Mouse (Mus musculus) hindbrain, embryonic 10.5 days (tissue): ENCODE measurements at regions not wholly inside any gene's neighbourhood (a gene's known extent, or its start where the extent isn't known, plus 50 kb on each side); places are given as distances from the start of the nearest gene placed in this dataset.
A peak's percentile ranks its signal among the peaks of the same experiment; 100 is the strongest.

ENCODE experiments used
- DNase-seq: peaks from one replicate; pipeline ENCODE4 v3.0.0-alpha.2; 2017; ENCODE audit warnings: low spot score
- H3K27ac ChIP-seq: fragments of 300-500 bp; sonication (generic); 2 replicates; pipeline ENCODE4 v1.5.1; 2016; ENCODE audit warnings: mild to moderate bottlenecking, moderate library complexity
- H3K27me3 ChIP-seq: fragments of 300-500 bp; sonication (generic); 2 replicates; pipeline ENCODE4 v1.6.1; 2016; ENCODE audit warnings: mild to moderate bottlenecking; ENCODE audit not compliant: poor library complexity, insufficient read depth, severe bottlenecking
- H3K36me3 ChIP-seq: fragments of 300-500 bp; sonication (generic); 2 replicates; pipeline ENCODE4 v1.6.1; 2016; ENCODE audit warnings: mild to moderate bottlenecking, moderate library complexity
- H3K4me1 ChIP-seq: fragments of 300-500 bp; sonication (generic); replicated peaks from 2 replicates; pipeline ENCODE4 v1.6.1; 2016; ENCODE audit warnings: mild to moderate bottlenecking
- H3K4me3 ChIP-seq: fragments of 300-500 bp; sonication (generic); 2 replicates; pipeline ENCODE4 v1.5.1; 2016; ENCODE audit warnings: mild to moderate bottlenecking, moderate library complexity
- H3K9me3 ChIP-seq: fragments of 300-500 bp; sonication (generic); 2 replicates; pipeline ENCODE4 v1.6.1; 2016; ENCODE audit warnings: mild to moderate bottlenecking, moderate library complexity
- WGBS: fragments of 180-500 bp; shearing (Covaris S2); methylation state at CpG from one replicate; pipeline ENCODE4 v1.1.7; 2016; 5-methylcytosine and 5-hydroxymethylcytosine counted together

DNA sequence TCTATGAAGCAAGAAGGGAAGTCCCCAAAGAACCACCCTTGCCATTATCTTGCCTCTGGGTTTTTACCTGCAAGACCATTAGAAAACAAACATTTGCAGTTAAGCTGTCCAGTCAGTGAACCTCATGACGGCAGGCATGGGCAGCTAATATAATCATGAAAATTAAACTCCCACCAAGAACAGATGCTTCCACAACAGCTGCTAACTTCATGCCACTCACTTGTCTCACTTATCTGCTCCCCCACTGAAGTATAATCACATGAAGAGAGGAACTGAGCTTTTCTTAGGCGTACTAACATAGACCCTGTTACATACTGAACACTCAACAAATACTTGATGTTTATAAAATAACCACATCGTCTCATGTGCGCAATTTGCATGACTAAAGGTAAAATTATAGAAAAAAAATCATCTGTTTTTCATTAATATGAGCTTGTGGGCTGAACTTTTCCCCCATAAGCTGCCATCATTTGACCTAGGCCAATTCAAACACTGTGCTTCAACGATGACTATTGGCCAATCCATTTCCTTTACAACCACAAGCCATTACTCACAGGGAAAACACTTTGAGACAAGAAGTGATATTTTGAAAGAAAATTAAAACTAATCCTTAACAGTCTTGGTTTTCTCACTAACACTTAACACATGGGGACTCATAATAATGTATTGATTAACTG, 267.1 kb downstream of the Nuf2 start:
- H3K4me1 ChIP-seq: no peaks in the 10 kb centered on the region
- no peaks in the 10 kb centered on the region for H3K36me3 ChIP-seq
- 85% methylated on average over 5 of the region's 5 CpGs for WGBS
- H3K27me3 ChIP-seq: no peaks in the 10 kb centered on the region
- H3K4me3 ChIP-seq: no peak overlapping the region
- H3K27ac ChIP-seq: no peak overlapping the region
- H3K9me3 ChIP-seq: no peaks in the 10 kb centered on the region
- no peak for DNase-seq

DNA sequence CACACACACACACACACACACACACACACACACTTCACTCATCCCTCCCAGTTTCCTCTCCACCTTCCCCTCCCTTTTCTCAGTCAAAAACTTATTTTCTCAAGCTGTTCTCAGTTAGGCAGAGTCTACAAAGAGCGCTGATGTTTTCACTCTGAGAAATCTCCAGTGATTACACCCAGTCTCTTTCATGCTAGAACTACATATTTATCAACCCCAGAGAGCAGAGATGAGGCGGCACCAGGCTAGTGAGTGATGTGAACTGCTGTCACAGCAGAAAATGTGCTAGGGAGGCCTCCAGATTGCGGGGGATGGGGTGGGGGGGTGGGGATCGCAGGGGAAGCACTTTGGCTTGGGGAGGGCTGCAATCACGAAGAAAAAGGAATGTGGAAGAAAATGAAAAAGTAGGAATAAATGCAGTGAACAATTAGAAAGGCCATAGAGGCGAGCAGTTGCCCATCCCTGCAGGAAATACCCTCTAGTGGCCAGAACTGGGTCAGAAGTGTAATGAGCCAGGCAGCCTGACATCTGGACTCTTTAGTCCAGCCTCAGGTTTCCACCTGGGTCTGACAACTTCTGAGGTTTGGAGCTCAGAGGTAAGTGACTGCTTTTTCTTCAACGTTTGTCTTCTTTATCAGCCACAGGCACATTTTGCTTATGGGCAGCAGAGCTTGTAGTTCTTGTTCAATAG, 276.9 kb downstream of the Nuf2 start:
- no peaks in the 10 kb centered on the region for H3K9me3 ChIP-seq
- peak; percentile 12 for DNase-seq
- H3K4me1 ChIP-seq: peaks cover 5% of the 10 kb centered on the region; the same call in 1 of the 2 replicates
- H3K4me3 ChIP-seq: no peak overlapping the region
- no peak overlapping the region for H3K27ac ChIP-seq
- 49% methylated on average over 7 of the region's 7 CpGs for WGBS
- no peaks in the 10 kb centered on the region for H3K27me3 ChIP-seq
- H3K36me3 ChIP-seq: no peaks in the 10 kb centered on the region

DNA sequence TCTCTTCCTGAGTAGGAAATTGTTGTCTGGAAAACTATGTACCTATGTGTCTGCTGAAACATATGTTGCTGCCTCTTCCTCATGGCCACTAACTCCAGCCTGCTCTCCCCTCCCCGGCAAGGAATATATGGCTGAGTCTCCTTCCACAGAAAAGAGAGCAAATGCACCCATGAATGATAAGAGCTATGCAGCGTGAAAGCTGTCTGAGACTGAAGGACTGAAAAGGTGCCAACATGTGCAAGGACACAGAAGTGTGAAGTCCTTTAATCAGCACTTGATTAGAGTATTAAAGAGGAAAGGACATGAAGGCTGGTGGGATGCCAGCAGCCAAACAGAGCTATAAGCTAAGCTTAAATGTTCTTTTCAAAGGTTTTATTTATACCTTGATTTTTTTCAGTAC, 279.1 kb downstream of the Nuf2 start:
- DNase-seq: no peak
- 75% methylated on average over 2 of the region's 2 CpGs for WGBS

DNA sequence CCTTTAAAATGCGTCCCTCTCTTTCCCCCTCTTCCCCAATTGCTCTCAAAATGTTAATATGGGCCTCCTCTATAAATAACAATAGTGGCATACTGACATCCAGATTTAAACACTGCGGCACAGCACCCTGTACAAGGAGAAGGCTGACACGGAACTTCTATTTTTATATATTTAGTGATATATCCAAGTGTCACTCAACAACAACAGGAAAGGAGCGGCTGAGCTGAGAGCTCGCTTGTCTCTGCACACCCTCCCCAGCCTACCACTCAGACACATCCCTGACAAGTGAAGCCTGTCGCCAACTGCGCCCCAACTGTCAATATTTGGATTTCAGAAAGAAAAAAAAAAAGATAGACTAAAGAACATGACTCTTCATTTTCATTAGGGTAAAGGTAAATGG, 282.2 kb downstream of the Nuf2 start:
- no peaks in the 10 kb centered on the region; the same call in 1 of the 2 replicates for H3K4me1 ChIP-seq
- no peaks in the 10 kb centered on the region for H3K27me3 ChIP-seq
- 90% methylated on average over 7 of the region's 7 CpGs for WGBS
- no peaks in the 10 kb centered on the region for H3K36me3 ChIP-seq
- DNase-seq: no peak
- no peaks in the 10 kb centered on the region for H3K9me3 ChIP-seq
- no peak overlapping the region for H3K27ac ChIP-seq
- H3K4me3 ChIP-seq: no peak overlapping the region

More for the DNA sequence above, 279.1 kb downstream of the Nuf2 start:
- H3K36me3 ChIP-seq: no peaks in the 10 kb centered on the region
- no peaks in the 10 kb centered on the region for H3K9me3 ChIP-seq
- H3K27ac ChIP-seq: no peak overlapping the region
- H3K27me3 ChIP-seq: no peaks in the 10 kb centered on the region
- peaks cover 5% of the 10 kb centered on the region; the same call in 1 of the 2 replicates for H3K4me1 ChIP-seq
- H3K4me3 ChIP-seq: no peak overlapping the region

DNA sequence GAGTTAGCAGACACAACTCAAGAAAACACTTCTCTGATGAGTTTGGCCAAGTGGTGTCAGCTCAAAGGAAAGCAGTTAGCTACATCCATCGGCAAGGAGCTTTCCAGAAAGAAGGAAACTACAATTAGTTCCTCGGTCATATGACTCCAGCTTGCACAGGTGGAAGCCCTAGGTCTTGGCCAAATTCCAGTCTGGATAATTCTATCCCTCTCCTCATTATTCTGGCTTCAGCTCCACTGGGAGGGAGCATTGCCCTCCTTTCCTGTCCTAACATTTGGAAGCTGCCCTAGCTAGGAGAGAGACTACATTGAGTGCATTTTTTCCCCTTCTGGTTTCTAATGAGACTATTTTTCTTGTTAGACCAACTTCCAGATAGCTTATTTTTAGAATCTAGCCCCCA, 290.9 kb downstream of the Nuf2 start:
- Histone ChIP-seq H3K4me3 (no peak overlapping the region), H3K27me3 (no peaks in the 10 kb centered on the region), H3K4me1 (peaks cover 11% of the 10 kb centered on the region), H3K9me3 (no peaks in the 10 kb centered on the region), H3K36me3 (no peaks in the 10 kb centered on the region), H3K27ac (no peak overlapping the region)
- DNase-seq: no peak
- WGBS: 77% methylated on average over 2 of the region's 2 CpGs

DNA sequence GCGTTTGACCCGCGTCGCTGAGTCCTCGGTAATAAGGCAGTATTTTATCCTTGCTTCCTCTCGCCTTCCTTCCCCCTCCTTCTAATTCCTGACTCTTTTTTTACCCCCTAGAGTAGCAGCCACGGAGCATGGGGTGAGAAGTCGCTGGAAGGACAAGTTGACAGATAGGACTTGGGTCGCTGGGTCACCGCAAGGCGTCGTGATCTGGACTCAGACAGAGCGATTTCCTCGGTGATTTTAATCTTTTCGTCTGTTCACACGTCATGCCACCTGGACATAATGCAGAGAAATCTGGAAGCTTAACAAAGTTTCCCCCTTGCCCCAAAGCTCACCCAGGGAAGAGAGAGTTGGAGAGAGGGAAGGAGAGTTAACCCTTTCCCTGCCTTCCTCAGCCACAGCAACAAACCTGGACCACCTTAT, 292.6 kb downstream of the Nuf2 start:
- WGBS: 39% methylated on average over 16 of the region's 16 CpGs
- 0 out of 2 replicates have a peak overlapping the region, but pooled peaks have one; percentile 8 for H3K27ac ChIP-seq

DNA sequence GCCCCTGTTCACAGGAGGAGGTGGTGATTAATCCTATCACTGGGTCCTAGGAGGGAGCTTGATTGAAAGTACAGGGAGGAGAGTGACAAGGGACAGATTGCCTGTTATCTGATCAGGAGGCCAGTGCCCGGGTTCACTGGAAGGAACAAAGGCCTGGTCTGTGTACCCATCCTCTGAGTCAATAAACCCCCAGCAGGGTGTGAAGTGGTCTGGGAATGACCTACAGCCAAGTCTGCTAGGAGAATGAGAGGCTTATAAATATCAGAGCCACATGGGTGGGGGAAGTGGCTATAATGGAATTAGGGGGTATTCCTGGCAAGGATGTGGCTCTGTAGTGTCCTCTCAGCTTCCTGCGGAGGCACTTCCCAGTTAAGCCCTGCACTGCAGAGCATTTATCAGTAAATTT, 296.0 kb downstream of the Nuf2 start:
- WGBS: 10% methylated on average over 2 of the region's 2 CpGs
- Histone ChIP-seq H3K4me3 (no peak overlapping the region), H3K9me3 (no peaks in the 10 kb centered on the region), H3K27ac (peak overlapping the region; percentile 45; the same call in 1 of the 2 replicates), H3K27me3 (no peaks in the 10 kb centered on the region), H3K4me1 (peaks cover 19% of the 10 kb centered on the region), H3K36me3 (no peaks in the 10 kb centered on the region)
- peak; percentile 52 for DNase-seq

More for the DNA sequence above, 292.6 kb downstream of the Nuf2 start:
- H3K9me3 ChIP-seq: no peaks in the 10 kb centered on the region
- H3K4me3 ChIP-seq: no peak overlapping the region
- H3K27me3 ChIP-seq: no peaks in the 10 kb centered on the region
- H3K4me1 ChIP-seq: peaks cover 19% of the 10 kb centered on the region
- no peaks in the 10 kb centered on the region for H3K36me3 ChIP-seq
- DNase-seq: peak; percentile 36

DNA sequence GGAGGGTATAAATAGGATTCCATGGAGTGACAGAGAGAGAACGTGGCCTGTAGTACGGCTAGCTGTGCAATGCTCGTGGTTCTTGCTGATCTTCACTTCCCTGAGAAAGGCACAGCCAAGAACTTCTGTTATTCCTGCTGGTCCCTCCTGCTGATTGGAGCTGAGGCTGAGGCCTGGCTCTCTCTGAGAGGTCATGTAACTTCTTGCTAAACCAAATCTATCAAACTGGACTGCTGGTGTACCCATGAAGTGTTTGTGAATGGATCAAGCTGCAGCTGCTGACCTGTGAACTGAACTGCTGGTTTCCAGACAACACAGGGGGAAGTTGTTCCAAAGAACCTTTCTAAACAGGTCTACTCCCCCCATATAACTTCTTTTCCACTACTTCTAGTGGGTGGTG, 297.9 kb downstream of the Nuf2 start:
- WGBS: 72% methylated on average over 3 of the region's 3 CpGs
- H3K27me3 ChIP-seq: no peaks in the 10 kb centered on the region
- H3K4me3 ChIP-seq: no peak overlapping the region
- peaks cover 13% of the 10 kb centered on the region for H3K4me1 ChIP-seq
- H3K9me3 ChIP-seq: no peaks in the 10 kb centered on the region
- DNase-seq: no peak
- no peak overlapping the region for H3K27ac ChIP-seq
- H3K36me3 ChIP-seq: no peaks in the 10 kb centered on the region

DNA sequence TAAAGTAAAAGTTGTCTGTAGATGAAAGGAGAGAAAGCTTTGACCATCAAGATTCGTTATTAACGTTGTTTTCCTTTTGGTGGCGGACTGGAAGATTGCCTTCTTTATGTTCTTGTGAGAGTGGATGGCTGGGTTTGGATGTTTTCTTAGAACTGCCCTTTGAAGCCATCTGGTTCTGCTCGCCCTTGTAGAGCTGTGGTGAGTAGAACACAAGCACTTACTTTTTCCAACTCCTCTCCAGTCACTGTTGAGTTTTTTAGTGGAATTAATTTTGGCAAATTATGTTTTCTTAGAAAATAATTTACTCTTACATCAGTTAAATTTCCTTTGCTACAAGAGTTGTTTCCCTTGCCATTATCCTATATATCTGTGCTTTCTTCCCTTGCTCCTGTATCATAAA, 301.2 kb downstream of the Nuf2 start:
- Histone ChIP-seq H3K36me3 (no peaks in the 10 kb centered on the region), H3K27me3 (no peaks in the 10 kb centered on the region), H3K9me3 (no peaks in the 10 kb centered on the region), H3K27ac (no peak overlapping the region), H3K4me3 (no peak overlapping the region), H3K4me1 (peaks cover 5% of the 10 kb centered on the region)
- 71% methylated on average over 4 of the region's 4 CpGs for WGBS
- DNase-seq: no peak

DNA sequence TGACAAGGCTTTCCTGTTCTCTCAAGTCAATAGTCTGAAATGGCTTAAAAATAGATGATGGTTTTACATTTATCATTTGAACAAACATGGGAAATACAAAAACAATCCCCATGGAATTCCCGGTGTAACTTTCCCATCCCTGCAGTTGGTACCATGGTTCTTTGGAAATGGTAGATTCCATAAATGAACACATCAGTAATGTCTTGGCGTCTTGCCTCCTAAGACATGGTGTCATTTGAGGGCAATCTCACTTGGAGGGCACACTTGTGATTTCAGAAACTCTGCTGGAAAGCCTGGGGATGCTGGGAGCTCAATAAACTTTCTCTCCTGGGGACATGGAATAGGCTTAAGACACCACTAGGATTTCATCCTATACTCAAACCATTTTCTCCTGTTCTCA, 306.8 kb downstream of the Nuf2 start:
- Histone ChIP-seq H3K27ac (no peak overlapping the region), H3K4me3 (no peak overlapping the region), H3K4me1 (no peaks in the 10 kb centered on the region), H3K36me3 (no peaks in the 10 kb centered on the region), H3K27me3 (no peaks in the 10 kb centered on the region; the same call in 1 of the 2 replicates), H3K9me3 (no peaks in the 10 kb centered on the region)
- no peak for DNase-seq
- WGBS: 92% methylated on average over 2 of the region's 2 CpGs

DNA sequence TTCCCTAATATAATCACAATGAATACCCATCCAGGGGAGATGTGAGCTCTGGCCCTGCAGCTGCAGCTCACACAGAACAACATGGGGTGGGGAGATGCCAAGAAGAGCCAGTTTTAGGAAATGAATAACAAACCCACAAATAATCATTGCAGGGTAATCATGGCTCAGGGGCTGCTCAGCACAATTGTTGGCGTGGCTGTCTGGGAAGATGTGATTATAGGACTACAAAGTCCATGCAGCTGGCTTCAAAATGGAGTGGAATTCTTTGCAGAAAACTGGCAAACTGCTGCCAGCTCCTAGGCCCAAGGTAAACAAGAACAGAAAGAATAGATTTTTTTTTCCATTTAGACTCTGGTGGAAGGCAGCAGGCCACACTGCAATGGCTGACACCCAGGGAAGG, 343.6 kb downstream of the Nuf2 start:
- Histone ChIP-seq H3K4me3 (no peak overlapping the region), H3K27me3 (no peaks in the 10 kb centered on the region), H3K27ac (no peak overlapping the region), H3K4me1 (no peaks in the 10 kb centered on the region), H3K36me3 (no peaks in the 10 kb centered on the region), H3K9me3 (no peaks in the 10 kb centered on the region)
- DNase-seq: no peak
- 76% methylated on average over 1 of the region's 1 CpGs for WGBS

DNA sequence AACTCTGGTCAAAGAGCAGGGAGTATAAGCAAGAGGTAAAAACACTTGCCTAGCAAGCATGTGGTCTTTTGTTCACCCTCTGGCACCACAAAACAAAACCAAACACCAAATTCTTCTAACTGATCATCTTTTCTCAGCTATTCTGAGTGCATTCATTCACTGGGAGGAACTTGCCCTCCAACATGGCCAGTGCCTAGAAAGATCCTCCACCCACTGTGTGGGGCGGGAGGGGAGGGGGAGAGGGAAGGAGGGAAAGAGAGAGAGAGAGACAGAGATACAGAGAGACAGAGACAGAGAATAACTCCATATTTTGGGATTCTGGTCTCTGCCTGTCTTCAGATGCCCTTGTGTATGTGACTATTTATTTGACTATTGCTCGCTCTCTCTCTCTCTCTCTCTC, 360.9 kb downstream of the Nuf2 start:
- Histone ChIP-seq H3K27me3 (no peaks in the 10 kb centered on the region), H3K4me3 (no peak overlapping the region), H3K9me3 (no peaks in the 10 kb centered on the region), H3K27ac (no peak overlapping the region), H3K36me3 (no peaks in the 10 kb centered on the region), H3K4me1 (no peaks in the 10 kb centered on the region)
- no peak for DNase-seq
- 90% methylated on average over 2 of the region's 2 CpGs for whole genome bisulfite sequencing

DNA sequence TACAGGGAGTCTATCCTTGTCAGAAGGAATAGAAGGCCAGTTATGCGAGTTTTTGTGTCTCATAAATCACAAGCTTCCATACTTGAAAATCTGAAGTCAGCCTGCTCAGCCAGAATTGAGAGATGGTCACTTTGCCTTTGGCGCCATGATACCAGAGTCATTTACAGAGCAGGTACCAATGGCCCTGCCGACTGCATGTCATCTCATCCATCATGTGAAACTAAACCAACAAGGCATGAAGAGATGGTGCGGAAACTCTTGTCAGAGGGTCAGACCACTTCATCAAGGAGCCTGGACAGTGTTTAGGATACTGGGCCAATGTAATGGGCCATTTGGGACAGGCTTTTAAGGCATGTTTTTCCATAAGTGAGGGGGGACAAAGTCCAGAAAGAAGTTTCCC, 363.2 kb downstream of the Nuf2 start:
- Histone ChIP-seq H3K4me1 (no peaks in the 10 kb centered on the region), H3K27me3 (no peaks in the 10 kb centered on the region), H3K27ac (no peak overlapping the region), H3K36me3 (no peaks in the 10 kb centered on the region), H3K4me3 (no peak overlapping the region), H3K9me3 (no peaks in the 10 kb centered on the region)
- WGBS: 87% methylated on average over 4 of the region's 4 CpGs
- no peak for DNase-seq
